Mouse (Mus musculus): ENCODE data around the gene Hist2h2ac.
A peak's percentile ranks its signal among the peaks of the same experiment; 100 is the strongest.
"Not testable (repeated sequence)": the region's sequence is repeated elsewhere in the genome, so short reads cannot be mapped to it uniquely, and the experiment has no call there.

Hist2h2ac gene

GRCm38 (mm10) chr3:96248141-96249033 is 27.7 kb upstream of the Hist2h2ac start:
- peak; percentile 25 for DNase-seq (ENCODE audit: low spot score)

- peak; percentile 31 for DNase-seq (ENCODE audit: low spot score)
Measured at GRCm38 (mm10) chr3:96247356-96248140, 26.9 kb upstream of the Hist2h2ac start.

GRCm38 (mm10) chr3:96246427-96246856 is 25.8 kb upstream of the Hist2h2ac start, which contains the start of gene Hist2h3c1:
Gene Hist2h3c1 (plus strand): TSS chr3:96246685.
- not testable (repeated sequence) for DNase-seq (ENCODE audit: low spot score)

GRCm38 (mm10) chr3:96246018-96246417 is 25.3 kb upstream of the Hist2h2ac start:
- DNase-seq (ENCODE audit: low spot score) = not testable (repeated sequence)

GRCm38 (mm10) chr3:96245003-96245886 is 24.6 kb upstream of the Hist2h2ac start, which contains the start of gene Hist2h2aa1:
Gene Hist2h2aa1 (plus strand): TSS chr3:96245497.
- DNase-seq (ENCODE audit: low spot score) = peak; percentile 86

- peak; percentile 63 for DNase-seq (ENCODE audit: low spot score)
Measured at GRCm38 (mm10) chr3:96243921-96244572, 23.4 kb upstream of the Hist2h2ac start.

- no peak for DNase-seq (ENCODE audit: low spot score)
Measured at GRCm38 (mm10) chr3:96240799-96241197, 20.1 kb upstream of the Hist2h2ac start.

- DNase-seq (ENCODE audit: low spot score) = peak; percentile 82
Measured at GRCm38 (mm10) chr3:96239949-96240798, 19.5 kb upstream of the Hist2h2ac start, which contains the start of gene Hist2h2aa2. Gene Hist2h2aa2 (minus strand): TSS chr3:96240276.

GRCm38 (mm10) chr3:96238954-96239793 is 18.5 kb upstream of the Hist2h2ac start, which contains the start of gene Hist2h3c2:
Gene Hist2h3c2 (minus strand): TSS chr3:96239127.
- not testable (repeated sequence) for DNase-seq (ENCODE audit: low spot score)

GRCm38 (mm10) chr3:96237904-96238511 is 17.3 kb upstream of the Hist2h2ac start:
- DNase-seq (ENCODE audit: low spot score) = no peak

- DNase-seq (ENCODE audit: low spot score) = peak; percentile 65
Measured at GRCm38 (mm10) chr3:96237335-96237903, 16.7 kb upstream of the Hist2h2ac start.

- no peak for DNase-seq (ENCODE audit: low spot score)
Measured at GRCm38 (mm10) chr3:96236834-96237334, 16.2 kb upstream of the Hist2h2ac start.

- DNase-seq (ENCODE audit: low spot score) = peak; percentile 4
Measured at GRCm38 (mm10) chr3:96235836-96236235, 15.2 kb upstream of the Hist2h2ac start.

GRCm38 (mm10) chr3:96234914-96235313 is 14.2 kb upstream of the Hist2h2ac start:
- no peak for DNase-seq (ENCODE audit: low spot score)

- no peak for DNase-seq (ENCODE audit: low spot score)
Measured at GRCm38 (mm10) chr3:96231758-96232120, 11.1 kb upstream of the Hist2h2ac start.

- no peak for DNase-seq (ENCODE audit: low spot score)
Measured at GRCm38 (mm10) chr3:96230910-96231757, 10.5 kb upstream of the Hist2h2ac start.

GRCm38 (mm10) chr3:96230404-96230803 is 9.7 kb upstream of the Hist2h2ac start:
- DNase-seq (ENCODE audit: low spot score) = no peak

All from yolk sac, embryonic 10.5 days (tissue).